Mouse (Mus musculus) forelimb bud, embryonic 11.5 days (tissue): ENCODE measurements at regions not wholly inside any gene's neighbourhood (a gene's known extent, or its start where the extent isn't known, plus 50 kb on each side); places are given as distances from the start of the nearest gene placed in this dataset.
"Not testable (repeated sequence)": the region's sequence is repeated elsewhere in the genome, so short reads cannot be mapped to it uniquely, and the experiment has no call there.

ENCODE experiments used
- DNase-seq: peaks from one replicate; pipeline ENCODE4 v3.0.0-alpha.2; 2012; ENCODE audit warnings: low read depth, low spot score

- no peak for DNase-seq
Measured at GRCm38 (mm10) chr7:63998995-63999960, 60.6 kb upstream of the Klf13 start.

- no peak for DNase-seq
Measured at GRCm38 (mm10) chr7:63997997-63998396, 59.3 kb upstream of the Klf13 start.

GRCm38 (mm10) chr7:63996581-63997098, 57.9 kb upstream of the Klf13 start:
- DNase-seq: no peak

GRCm38 (mm10) chr7:63995255-63995980, 56.7 kb upstream of the Klf13 start:
- DNase-seq: no peak

GRCm38 (mm10) chr7:63994769-63995168, 56.1 kb upstream of the Klf13 start:
- DNase-seq: not testable (repeated sequence)

- no peak for DNase-seq
Measured at GRCm38 (mm10) chr7:63992155-63992554, 53.4 kb upstream of the Klf13 start.

- no peak for DNase-seq
Measured at GRCm38 (mm10) chr7:63991085-63992010, 52.6 kb upstream of the Klf13 start.

- no peak for DNase-seq
Measured at GRCm38 (mm10) chr7:63990312-63991028, 51.8 kb upstream of the Klf13 start.

- no peak for DNase-seq
Measured at GRCm38 (mm10) chr7:63989736-63990135, 51.0 kb upstream of the Klf13 start.
